Mouse (Mus musculus) forebrain, embryonic 10.5 days (tissue): ENCODE results near the gene F3. TPM values are rescaled to one million over a fixed set of nuclear protein-coding genes. Genes with fewer than 3 reads are reported as not detected.

Source experiments
- DNase-seq: peaks from one replicate; pipeline ENCODE4 v3.0.0-alpha.2; 2017; ENCODE audit warnings: low spot score; ENCODE audit errors: extremely low spot score
- H3K27ac ChIP-seq: fragments of 300-500 bp; sonication (generic); 2 replicates; pipeline ENCODE4 v1.5.1; 2016; ENCODE audit warnings: mild to moderate bottlenecking
- H3K27me3 ChIP-seq: fragments of 300-500 bp; sonication (generic); 2 replicates; pipeline ENCODE4 v1.6.1; 2016; ENCODE audit warnings: mild to moderate bottlenecking; ENCODE audit not compliant: poor library complexity, severe bottlenecking
- H3K36me3 ChIP-seq: fragments of 300-500 bp; sonication (generic); replicated peaks from 2 replicates; pipeline ENCODE4 v1.6.1; 2016; ENCODE audit warnings: mild to moderate bottlenecking, moderate library complexity
- H3K4me1 ChIP-seq: fragments of 300-500 bp; sonication (generic); 2 replicates; pipeline ENCODE4 v1.6.1; 2016
- H3K4me3 ChIP-seq: fragments of 300-500 bp; sonication (generic); 2 replicates; pipeline ENCODE4 v1.5.1; 2016; ENCODE audit warnings: mild to moderate bottlenecking, moderate library complexity
- H3K9me3 ChIP-seq: fragments of 300-500 bp; sonication (generic); 2 replicates; pipeline ENCODE4 v1.6.1; 2016; ENCODE audit warnings: mild to moderate bottlenecking, moderate library complexity
- WGBS: fragments of 180-500 bp; shearing (Covaris S2); methylation state at CpG from one replicate; pipeline ENCODE4 v1.1.7; 2016; 5-methylcytosine and 5-hydroxymethylcytosine counted together
- polyA plus RNA-seq: library from polyadenylated mRNA; unstranded; fragments of >200 nt; fragmentation: Nextera tagmentation; extraction: Ambion mirVana; gene quantifications from 2 replicates; pipeline ENCODE4 v1.2.1, GENCODE M21; 2016

The F3 gene
- polyA plus RNA-seq, 1 experiment from 2014 or later = 8.2 TPM

DNA sequence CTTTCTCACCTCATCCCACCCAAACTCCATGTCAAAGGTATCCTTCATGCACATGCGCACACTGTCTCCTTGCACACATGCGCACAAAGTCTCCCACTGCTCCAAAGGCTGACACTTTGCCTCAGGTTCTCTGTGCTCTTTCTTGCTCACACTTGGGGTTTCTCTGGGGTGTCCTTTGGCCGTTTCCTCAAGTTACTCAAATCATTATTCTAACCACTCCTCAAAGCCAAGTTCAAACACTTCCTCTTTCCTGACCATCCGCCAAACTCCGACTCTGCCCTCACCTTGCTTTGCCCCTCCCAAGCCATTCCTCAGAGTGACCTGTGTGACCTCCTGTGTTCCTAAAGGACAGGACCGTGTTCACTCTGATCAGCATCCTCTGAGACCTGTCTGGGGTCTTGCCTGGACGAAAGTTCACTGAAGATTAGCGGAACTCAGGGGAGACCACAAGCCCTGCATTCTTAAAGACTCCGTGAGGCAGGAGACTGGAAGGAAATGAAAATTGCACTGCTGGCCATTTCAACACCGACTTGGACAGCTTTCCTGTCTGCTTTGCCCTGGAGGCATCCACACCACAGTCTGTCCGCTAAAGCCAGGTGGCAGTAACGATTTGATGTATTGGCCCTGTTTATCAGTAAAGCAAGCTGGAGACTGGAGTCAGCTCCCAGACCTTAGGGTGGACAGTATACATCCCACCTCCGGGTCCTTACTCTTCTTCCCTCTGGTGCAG lies 30.2 kb upstream of the F3 start:
- Histone ChIP-seq H3K27me3 (no peaks in the 10 kb centered on the region), H3K36me3 (no peaks in the 10 kb centered on the region), H3K9me3 (no peaks in the 10 kb centered on the region), H3K27ac (0 out of 2 replicates have a peak overlapping the region, but pooled peaks have one; percentile 25), H3K4me3 (no peak overlapping the region), H3K4me1 (peaks cover 7% of the 10 kb centered on the region; the same call in 1 of the 2 replicates)
- WGBS = 82% methylated on average over 13 of the region's 13 CpGs
- DNase-seq = no peak

DNA sequence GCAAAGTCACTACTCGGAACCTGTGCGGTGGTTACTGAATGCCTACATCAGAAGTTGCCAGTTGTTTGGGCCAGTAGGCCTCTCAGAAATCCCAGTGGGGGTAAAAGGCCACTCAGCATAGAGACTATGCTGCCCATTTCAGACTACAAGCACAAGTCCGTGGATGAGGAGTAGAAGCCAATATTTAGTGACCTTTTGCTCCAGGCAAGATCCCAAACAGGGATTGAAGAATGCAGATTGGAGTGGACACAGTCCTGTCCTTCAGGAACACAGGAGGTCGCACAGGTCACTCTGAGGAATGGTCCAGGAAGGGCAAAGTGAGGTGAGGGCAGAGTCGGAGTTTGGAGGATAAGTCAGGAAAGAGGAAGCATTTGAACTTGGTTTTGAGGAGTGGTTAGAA lies 29.6 kb upstream of the F3 start:
- H3K36me3 ChIP-seq = no peaks in the 10 kb centered on the region
- DNase-seq = no peak
- H3K4me1 ChIP-seq = peaks cover 11% of the 10 kb centered on the region
- no peak overlapping the region for H3K4me3 ChIP-seq
- WGBS = 83% methylated on average over 5 of the region's 5 CpGs
- no peaks in the 10 kb centered on the region for H3K27me3 ChIP-seq
- 0 out of 2 replicates have a peak overlapping the region, but pooled peaks have one; percentile 25 for H3K27ac ChIP-seq
- no peaks in the 10 kb centered on the region for H3K9me3 ChIP-seq

DNA sequence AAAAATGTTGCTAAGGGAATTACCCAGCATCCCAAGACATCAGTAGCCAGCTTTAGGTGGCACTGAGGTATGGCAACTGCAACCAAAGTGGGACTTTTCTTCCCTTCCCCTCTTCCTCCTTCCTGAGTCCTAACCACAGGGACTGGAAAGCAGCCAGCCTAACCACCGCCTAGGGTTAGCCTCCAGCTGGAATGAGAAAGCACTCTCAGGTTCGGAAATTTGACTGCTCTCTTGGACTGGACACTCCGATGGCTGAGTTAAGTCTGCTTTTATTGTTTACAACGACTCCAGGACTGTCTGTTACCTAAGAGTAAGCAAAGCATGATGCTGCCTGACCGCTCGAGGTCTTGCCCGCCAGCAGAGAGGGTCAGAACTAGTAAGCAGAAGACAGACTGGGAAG lies 26.2 kb upstream of the F3 start:
- Histone ChIP-seq H3K27me3 (no peaks in the 10 kb centered on the region), H3K36me3 (no peaks in the 10 kb centered on the region), H3K9me3 (no peaks in the 10 kb centered on the region), H3K4me1 (peaks cover 44% of the 10 kb centered on the region), H3K4me3 (no peak overlapping the region), H3K27ac (peak overlapping the region; percentile 65)
- DNase-seq = no peak
- WGBS = 91% methylated on average over 7 of the region's 7 CpGs

DNA sequence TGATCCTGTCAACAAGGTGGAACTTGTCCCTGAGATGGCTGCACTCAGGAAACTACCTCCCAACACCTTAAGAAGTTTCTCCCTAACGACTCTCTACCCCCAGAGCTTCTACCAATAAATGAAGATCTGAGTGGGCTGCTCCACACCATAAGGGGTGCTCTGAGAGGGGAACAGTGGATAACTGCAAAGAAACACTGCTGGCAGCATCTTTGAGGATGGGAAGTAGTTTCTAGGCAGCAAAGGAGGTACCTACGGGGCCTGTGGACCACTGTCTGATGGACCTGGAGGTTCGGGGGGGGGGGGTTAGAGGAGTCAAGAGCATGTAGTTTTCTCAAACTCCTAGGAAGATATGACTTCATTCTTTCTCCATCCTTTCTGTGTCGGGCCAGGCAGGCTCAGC lies 23.9 kb upstream of the F3 start:
- WGBS = 84% methylated on average over 4 of the region's 4 CpGs
- H3K27me3 ChIP-seq = no peaks in the 10 kb centered on the region
- no peak for DNase-seq
- H3K9me3 ChIP-seq = no peaks in the 10 kb centered on the region
- no peaks in the 10 kb centered on the region for H3K36me3 ChIP-seq
- H3K4me3 ChIP-seq = no peak overlapping the region
- peaks cover 46% of the 10 kb centered on the region for H3K4me1 ChIP-seq
- peak overlapping the region; percentile 90 for H3K27ac ChIP-seq

DNA sequence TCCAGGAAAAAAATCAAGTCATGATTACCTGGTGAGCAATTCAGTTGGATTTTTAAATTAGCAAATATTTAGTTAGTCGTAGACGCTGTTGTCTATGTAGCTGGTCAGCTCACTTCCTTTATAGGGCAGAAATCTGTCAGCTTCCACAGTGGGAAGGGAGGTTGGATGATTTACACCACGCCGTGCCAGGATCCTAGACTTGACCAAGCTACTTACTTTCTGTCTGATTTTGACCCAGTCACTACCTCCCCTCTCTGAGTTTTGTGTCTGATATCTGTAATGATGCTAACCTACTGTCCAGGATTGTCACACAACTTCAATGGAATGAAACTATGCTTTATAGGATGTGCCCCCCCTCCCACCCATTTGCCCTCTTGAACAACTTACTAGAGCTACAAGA lies 23.5 kb upstream of the F3 start:
- Histone ChIP-seq H3K27me3 (no peaks in the 10 kb centered on the region), H3K4me3 (peak overlapping the region; percentile 27; the same call in 1 of the 2 replicates), H3K9me3 (no peaks in the 10 kb centered on the region), H3K27ac (peak overlapping the region; percentile 90), H3K36me3 (no peaks in the 10 kb centered on the region), H3K4me1 (peaks cover 46% of the 10 kb centered on the region)
- DNase-seq = no peak
- WGBS = 81% methylated on average over 4 of the region's 4 CpGs

DNA sequence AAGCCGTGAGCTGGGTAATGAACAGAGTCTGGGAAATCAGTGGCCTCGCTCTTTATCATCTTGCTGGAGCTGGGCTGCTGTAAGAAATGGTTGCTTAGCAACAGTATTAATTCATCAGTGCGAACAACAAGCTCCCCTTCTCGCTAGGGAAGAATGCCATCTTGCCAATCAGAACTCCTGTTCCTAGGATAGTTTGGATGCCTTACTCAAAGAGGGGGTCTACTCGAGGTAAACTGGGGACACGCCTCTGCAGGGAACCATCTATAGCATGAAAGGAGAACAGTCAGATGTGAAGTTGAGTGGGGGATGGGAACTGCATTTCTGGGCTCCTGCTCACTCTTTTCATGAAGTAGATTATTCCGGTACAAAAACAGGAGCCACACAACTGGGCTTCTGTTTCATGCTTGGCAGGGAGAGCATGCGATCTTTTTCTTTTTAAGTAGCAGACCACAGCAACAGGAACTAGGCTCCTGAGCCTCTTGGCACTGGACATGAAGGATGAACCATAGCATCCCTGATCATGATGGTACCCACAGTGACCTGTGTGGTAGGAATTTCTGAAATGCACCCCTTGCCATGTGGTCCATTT lies 22.9 kb upstream of the F3 start:
- no peaks in the 10 kb centered on the region for H3K27me3 ChIP-seq
- peak overlapping the region; percentile 90 for H3K27ac ChIP-seq
- H3K36me3 ChIP-seq = no peaks in the 10 kb centered on the region
- WGBS = 20% methylated on average over 8 of the region's 8 CpGs
- peak; percentile 76 for DNase-seq
- H3K4me3 ChIP-seq = peak overlapping the region; percentile 27
- H3K9me3 ChIP-seq = no peaks in the 10 kb centered on the region
- H3K4me1 ChIP-seq = peaks cover 46% of the 10 kb centered on the region

DNA sequence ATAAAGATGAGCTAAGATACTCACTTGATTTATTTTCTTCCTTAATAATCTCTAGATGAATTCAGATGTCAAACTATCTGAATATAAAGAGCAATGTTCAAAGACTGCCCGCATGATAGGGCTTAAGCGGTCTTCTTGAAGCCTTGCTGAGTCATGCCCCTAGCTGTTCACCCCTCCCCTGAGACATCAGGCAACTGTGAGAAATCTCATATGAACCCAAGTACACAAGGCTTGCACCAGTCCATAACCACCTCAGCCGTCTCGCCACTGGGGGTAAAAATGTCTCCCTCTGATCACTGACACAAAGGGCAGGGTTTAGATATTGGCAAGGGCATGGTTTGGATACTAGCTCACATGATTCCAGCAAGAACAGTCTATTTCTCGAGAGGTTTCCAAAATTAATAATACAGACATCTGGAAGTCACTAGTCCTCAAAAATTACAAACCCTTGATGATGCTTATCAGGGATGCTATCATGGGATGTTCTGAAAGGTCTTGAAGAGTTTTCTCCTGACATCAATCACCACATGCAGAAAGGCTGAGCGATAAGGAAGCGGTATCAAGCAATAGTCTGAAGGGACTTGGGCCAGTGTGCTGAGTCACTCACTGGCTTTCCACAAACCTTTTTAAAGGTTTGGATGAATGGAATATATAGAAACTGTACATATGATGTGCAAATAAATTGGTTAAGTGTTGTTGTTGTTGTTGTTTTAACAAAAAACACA lies 20.0 kb upstream of the F3 start:
- no peaks in the 10 kb centered on the region for H3K9me3 ChIP-seq
- no peaks in the 10 kb centered on the region for H3K27me3 ChIP-seq
- H3K4me3 ChIP-seq = no peak overlapping the region
- no peak for DNase-seq
- H3K27ac ChIP-seq = no peak overlapping the region
- WGBS = 93% methylated on average over 7 of the region's 7 CpGs
- peaks cover 58% of the 10 kb centered on the region for H3K4me1 ChIP-seq
- no peaks in the 10 kb centered on the region for H3K36me3 ChIP-seq

DNA sequence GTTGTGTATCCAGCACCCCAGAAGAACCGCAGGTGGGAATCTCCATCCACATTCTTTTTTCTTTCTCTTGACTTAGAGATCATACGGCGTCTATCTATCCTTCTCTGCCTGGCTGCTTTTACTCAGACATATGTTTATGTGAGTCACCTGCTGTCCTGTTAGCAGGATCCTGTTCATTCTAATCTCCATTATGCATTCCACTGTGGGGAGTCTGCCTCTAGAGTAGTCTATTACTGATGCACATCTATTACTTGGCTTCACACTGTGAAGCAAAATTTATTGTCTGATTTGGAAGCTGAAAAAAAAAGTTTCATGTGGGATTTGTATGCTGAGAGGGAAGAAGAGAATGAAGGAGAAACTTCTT lies 19.5 kb upstream of the F3 start:
- no peak for DNase-seq
- Histone ChIP-seq H3K4me3 (no peak overlapping the region), H3K36me3 (no peaks in the 10 kb centered on the region), H3K27ac (no peak overlapping the region), H3K4me1 (peaks cover 52% of the 10 kb centered on the region), H3K27me3 (no peaks in the 10 kb centered on the region), H3K9me3 (no peaks in the 10 kb centered on the region)
- 83% methylated on average over 3 of the region's 3 CpGs for WGBS

DNA sequence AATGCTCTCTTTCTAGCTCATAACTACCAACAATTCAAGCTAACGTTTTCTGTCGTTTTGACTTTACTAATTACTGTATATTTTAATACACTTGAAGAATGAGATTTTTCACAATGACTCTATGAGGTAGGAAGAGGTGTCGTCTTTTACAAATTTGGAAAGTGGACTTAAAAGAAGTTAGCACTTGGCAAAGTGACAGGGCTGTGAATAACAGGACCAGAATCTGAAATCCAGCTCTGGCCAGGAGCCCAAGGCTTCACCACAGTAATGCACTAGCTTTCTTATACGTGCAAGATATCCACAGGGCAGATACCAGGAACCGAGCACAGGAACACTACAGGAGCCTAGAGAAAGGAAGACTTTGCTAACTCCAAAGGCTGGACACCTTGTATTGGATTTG lies 17.2 kb upstream of the F3 start:
- DNase-seq = no peak
- H3K4me1 ChIP-seq = peaks cover 30% of the 10 kb centered on the region
- H3K9me3 ChIP-seq = no peaks in the 10 kb centered on the region
- H3K36me3 ChIP-seq = no peaks in the 10 kb centered on the region
- H3K27ac ChIP-seq = no peak overlapping the region
- no peak overlapping the region for H3K4me3 ChIP-seq
- no peaks in the 10 kb centered on the region for H3K27me3 ChIP-seq
- 86% methylated on average over 5 of the region's 5 CpGs for WGBS

DNA sequence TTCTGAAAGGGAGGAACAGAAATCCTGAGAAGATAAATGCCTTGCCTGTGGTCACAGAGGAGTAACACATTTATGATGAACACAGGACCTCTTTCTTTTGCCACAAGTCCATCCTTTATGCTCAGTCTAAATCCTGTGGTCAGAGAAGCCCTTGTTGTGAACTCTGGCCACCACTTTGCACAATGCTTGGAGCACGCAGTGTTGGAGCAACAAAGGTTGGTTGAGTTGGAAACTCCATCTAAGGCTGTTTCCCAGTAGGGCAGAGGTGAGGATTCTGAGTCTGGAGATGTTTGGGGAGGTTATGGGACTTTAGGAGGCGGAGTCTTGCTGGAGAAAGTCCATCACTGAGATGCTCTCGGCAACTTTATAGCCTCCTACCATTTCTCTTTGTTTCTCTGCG lies 16.2 kb upstream of the F3 start:
- H3K36me3 ChIP-seq = no peaks in the 10 kb centered on the region
- WGBS = 83% methylated on average over 4 of the region's 4 CpGs
- no peak overlapping the region for H3K27ac ChIP-seq
- peaks cover 22% of the 10 kb centered on the region for H3K4me1 ChIP-seq
- H3K9me3 ChIP-seq = no peaks in the 10 kb centered on the region
- no peak for DNase-seq
- no peak overlapping the region for H3K4me3 ChIP-seq
- no peaks in the 10 kb centered on the region for H3K27me3 ChIP-seq

DNA sequence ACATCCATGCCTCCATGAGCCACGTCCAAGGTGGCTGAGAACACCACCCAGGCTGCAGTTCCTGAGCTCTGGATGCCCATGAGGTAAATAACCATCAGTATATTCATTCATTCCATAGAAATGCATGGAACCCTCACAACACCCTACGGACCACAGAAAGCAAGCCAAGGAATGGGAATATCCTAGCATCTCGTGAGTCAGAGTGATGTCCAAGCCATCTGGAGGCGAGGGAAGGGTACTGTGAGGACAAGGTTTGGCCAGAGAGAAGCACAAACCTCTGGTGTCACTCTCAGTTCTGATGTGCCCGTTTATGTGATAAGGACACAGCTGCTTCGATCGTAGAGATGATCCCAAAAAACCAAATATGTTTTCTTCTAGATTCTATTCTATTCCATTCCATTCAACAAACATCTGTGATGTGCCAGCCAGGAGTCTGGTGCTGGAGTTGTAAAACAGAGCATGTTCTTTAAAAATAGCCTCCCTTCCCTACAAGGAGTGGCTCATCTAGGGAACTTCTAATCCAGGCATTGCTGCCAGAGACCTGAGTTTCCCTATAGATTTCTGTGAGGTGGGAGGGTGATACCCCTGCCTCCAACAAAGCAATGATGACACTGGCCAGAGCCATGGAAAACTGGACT lies 12.3 kb upstream of the F3 start:
- no peak for DNase-seq
- peaks cover 24% of the 10 kb centered on the region for H3K4me1 ChIP-seq
- WGBS = 89% methylated on average over 7 of the region's 7 CpGs
- no peaks in the 10 kb centered on the region for H3K36me3 ChIP-seq
- H3K27ac ChIP-seq = no peak overlapping the region
- H3K4me3 ChIP-seq = no peak overlapping the region
- no peaks in the 10 kb centered on the region for H3K9me3 ChIP-seq
- H3K27me3 ChIP-seq = no peaks in the 10 kb centered on the region

DNA sequence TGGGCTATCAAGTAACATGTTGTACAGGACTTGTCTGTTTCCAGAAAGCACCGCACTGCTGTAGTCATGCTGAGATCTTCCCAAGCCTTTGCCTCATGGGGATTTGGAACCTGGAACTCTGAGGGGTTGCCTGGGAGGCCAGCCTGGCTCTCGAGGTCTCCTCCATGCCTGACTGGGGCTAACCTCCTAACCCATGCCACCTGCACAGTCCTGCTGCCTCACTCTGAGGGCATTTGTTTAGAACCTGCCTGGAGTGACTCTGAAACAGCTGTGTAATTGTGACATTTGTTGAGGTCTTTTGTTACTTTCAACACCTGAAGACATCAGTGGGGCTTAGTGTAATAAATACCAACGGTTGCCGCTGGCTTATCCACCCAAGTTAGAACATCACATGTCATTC lies 11.1 kb upstream of the F3 start:
- Histone ChIP-seq H3K4me1 (peaks cover 12% of the 10 kb centered on the region), H3K4me3 (no peak overlapping the region), H3K27ac (0 out of 2 replicates have a peak overlapping the region, but pooled peaks have one; percentile 16), H3K9me3 (no peaks in the 10 kb centered on the region), H3K27me3 (no peaks in the 10 kb centered on the region), H3K36me3 (no peaks in the 10 kb centered on the region)
- WGBS = 80% methylated on average over 4 of the region's 4 CpGs
- no peak for DNase-seq
